Mouse (Mus musculus) CH12.LX (cell line): ENCODE data around the gene A430078G23Rik. TPM values are rescaled to one million over a fixed set of nuclear protein-coding genes. Genes with fewer than 3 reads are reported as not detected.
"Not testable (repeated sequence)": the region's sequence is repeated elsewhere in the genome, so short reads cannot be mapped to it uniquely, and the experiment has no call there.

Experiments used
- DNase-seq: peaks from one replicate; pipeline ENCODE4 v3.0.0-alpha.2; 2013; ENCODE audit errors: extremely low read depth
- H3K27ac ChIP-seq: 2 replicates; pipeline ENCODE4 v1.5.1; 2012; ENCODE audit warnings: low read depth, mild to moderate bottlenecking, control low read depth, moderate library complexity; ENCODE audit not compliant: insufficient read depth
- H3K27me3 ChIP-seq: replicated peaks from 2 replicates; pipeline ENCODE3; 2012; ENCODE audit warnings: inconsistent platforms
- H3K36me3 ChIP-seq, 2 experiments: replicated peaks in 1 of 2; 2 replicates each; pipeline versions ENCODE3 to v1.6.1; 2012; ENCODE audit warnings: inconsistent platforms in 1 of 2, low read length in 1 of 2, mild to moderate bottlenecking in 1 of 2, mixed read lengths in 1 of 2, moderate library complexity in 1 of 2; ENCODE audit not compliant: control insufficient read depth in 1 of 2, insufficient read depth in 1 of 2
- H3K4me1 ChIP-seq, 2 experiments: 2 replicates each; pipeline ENCODE4 v1.6.1; 2012; ENCODE audit warnings: inconsistent platforms in 1 of 2, moderate library complexity in 1 of 2; ENCODE audit not compliant: insufficient read depth in 2 of 2, control insufficient read depth in 1 of 2
- H3K4me2 ChIP-seq: 2 replicates; pipeline ENCODE4 v1.6.1; 2012; ENCODE audit warnings: low read depth, mild to moderate bottlenecking, control low read depth; ENCODE audit not compliant: poor library complexity, insufficient read depth, severe bottlenecking
- H3K4me3 ChIP-seq, 3 experiments: fragments of 150-350 bp in 1 of 3; sonication (generic) in 1 of 3; replicated peaks in 1 of 3; 2 replicates each; pipeline versions ENCODE3 to v1.5.1; 2011 to 2012; ENCODE audit warnings: low read depth in 2 of 3, low read length in 2 of 3, mild to moderate bottlenecking in 2 of 3, moderate library complexity in 2 of 3, control low read depth in 1 of 3, improper control_type of control experiment in 1 of 3, inconsistent platforms in 1 of 3, mixed read lengths in 1 of 3; ENCODE audit not compliant: poor library complexity in 1 of 3
- H3K79me2 ChIP-seq: replicated peaks from 2 replicates; pipeline ENCODE4 v1.6.1; 2012; ENCODE audit warnings: mild to moderate bottlenecking, moderate library complexity; ENCODE audit not compliant: control insufficient read depth, poor library complexity, insufficient read depth, severe bottlenecking; ENCODE audit errors: extremely low read depth
- H3K9ac ChIP-seq: 2 replicates; pipeline ENCODE4 v1.6.1; 2012; ENCODE audit warnings: low read depth, mild to moderate bottlenecking, control low read depth, moderate library complexity; ENCODE audit not compliant: insufficient read depth
- H3K9me3 ChIP-seq: replicated peaks from 2 replicates; pipeline ENCODE3; 2012; ENCODE audit warnings: low read length, inconsistent platforms, mixed read lengths
- BHLHE40 ChIP-seq: IDR thresholded peaks from 2 replicates; pipeline ENCODE4 v1.6.1; 2011; ENCODE audit warnings: mild to moderate bottlenecking, low read depth, low read length, improper control_type of control experiment
- ELF1 ChIP-seq: IDR thresholded peaks from 2 replicates; pipeline ENCODE4 v1.6.1; 2014; ENCODE audit warnings: low read depth, mild to moderate bottlenecking, inconsistent platforms, low read length, improper control_type of control experiment
- GABPA ChIP-seq: IDR thresholded peaks from 2 replicates; pipeline ENCODE4 v1.6.1; 2012; ENCODE audit warnings: low read depth, low read length, improper control_type of control experiment, inconsistent platforms; ENCODE audit not compliant: insufficient replicate concordance
- HCFC1 ChIP-seq: IDR thresholded peaks from 2 replicates; pipeline ENCODE4 v1.6.1; 2012; ENCODE audit warnings: low read depth, mild to moderate bottlenecking, inconsistent platforms, low read length, improper control_type of control experiment
- IRF4 ChIP-seq: IDR thresholded peaks from 2 replicates; pipeline ENCODE4 v1.6.1; 2014; ENCODE audit warnings: low read depth, mild to moderate bottlenecking, inconsistent platforms, low read length, improper control_type of control experiment
- JUND ChIP-seq: conservative IDR thresholded peaks from 2 replicates; pipeline ENCODE4 v1.6.1; 2011; ENCODE audit warnings: low read depth, low read length, improper control_type of control experiment
- MAFK ChIP-seq: IDR thresholded peaks from 2 replicates; pipeline ENCODE4 v1.6.1; 2011; ENCODE audit warnings: low read length, improper control_type of control experiment; ENCODE audit not compliant: insufficient replicate concordance
- MAX ChIP-seq: IDR thresholded peaks from 2 replicates; pipeline ENCODE4 v1.6.1; 2011; ENCODE audit warnings: low read length, improper control_type of control experiment
- MEF2A ChIP-seq: IDR thresholded peaks from 2 replicates; pipeline ENCODE4 v1.6.1; 2014; ENCODE audit warnings: low read depth, mild to moderate bottlenecking, inconsistent platforms, low read length, improper control_type of control experiment, borderline replicate concordance
- MXI1 ChIP-seq: IDR thresholded peaks from 2 replicates; pipeline ENCODE4 v1.6.1; 2011; ENCODE audit warnings: mild to moderate bottlenecking, low read depth, low read length, improper control_type of control experiment
- MYC ChIP-seq: IDR thresholded peaks from 2 replicates; pipeline ENCODE4 v1.6.1; 2011; ENCODE audit warnings: low read depth, mild to moderate bottlenecking, improper control_type of control experiment, low read length
- NELFE ChIP-seq: IDR thresholded peaks from 2 replicates; pipeline ENCODE4 v1.6.1; 2011; ENCODE audit warnings: low read depth, low read length, improper control_type of control experiment
- PAX5 ChIP-seq: IDR thresholded peaks from 2 replicates; pipeline ENCODE4 v1.6.1; 2012; ENCODE audit warnings: low read length, inconsistent platforms, mixed read lengths
- POLR2AphosphoS2 ChIP-seq: IDR thresholded peaks from 2 replicates; pipeline ENCODE4 v1.6.1; 2011; ENCODE audit warnings: low read depth, low read length, improper control_type of control experiment
- RAD21 ChIP-seq: IDR thresholded peaks from 2 replicates; pipeline ENCODE4 v1.6.1; 2011; ENCODE audit warnings: low read depth, mild to moderate bottlenecking, low read length, improper control_type of control experiment, moderate library complexity
- UBTF ChIP-seq: IDR thresholded peaks from 2 replicates; pipeline ENCODE4 v1.6.1; 2012; ENCODE audit warnings: low read depth, mild to moderate bottlenecking, inconsistent platforms, low read length, improper control_type of control experiment, moderate library complexity
- ZC3H11A ChIP-seq: IDR thresholded peaks from 2 replicates; pipeline ENCODE4 v1.6.1; 2012; ENCODE audit warnings: low read depth, mild to moderate bottlenecking, inconsistent platforms, low read length, improper control_type of control experiment
- ZKSCAN1 ChIP-seq: IDR thresholded peaks from 2 replicates; pipeline ENCODE4 v1.6.1; 2012; ENCODE audit warnings: low read depth, inconsistent platforms, low read length, improper control_type of control experiment, borderline replicate concordance
- ZMIZ1 ChIP-seq: IDR thresholded peaks from 2 replicates; pipeline ENCODE4 v1.6.1; 2012; ENCODE audit warnings: low read depth, mild to moderate bottlenecking, inconsistent platforms, low read length, improper control_type of control experiment
- dilution Hi-C: fragments of 300-500 bp; cut with MboI; formaldehyde crosslinking; loops from 2 replicates; pipeline ENCODE4 v1.14.3; 2020; ENCODE audit warnings: low sequenced_read_pairs; ENCODE audit not compliant: extremely low pct_unique_long_range_greater_than_20kb, extremely low pct_ligation_motif_present
- in situ Hi-C: fragments of 300-500 bp; cut with MboI; formaldehyde crosslinking; loops from 3 replicates; pipeline ENCODE4 v1.14.3; 2019; ENCODE audit warnings: low sequenced_read_pairs, low pct_ligation_motif_present, low pct_unique_long_range_greater_than_20kb, mixed read lengths
- polyA plus RNA-seq: library from polyadenylated mRNA; unstranded; fragments of >175 nt; gene quantifications from 2 replicates; pipeline ENCODE4 v1.2.1, GENCODE M21; 2012; ENCODE audit warnings: low read depth; ENCODE audit not compliant: insufficient read length
- total RNA-seq, 2 experiments: library from RNA; depleted of rRNA; stranded (reverse); fragments of 300-350 nt in 1 of 2; fragments of >200 nt in 1 of 2; gene quantifications; 2 replicates each; pipeline ENCODE4 v1.2.3; 2012 to 2014

Gene A430078G23Rik
- total and polyA plus RNA-seq, 3 experiments = not detected

GRCm38 (mm10) chr8:3313843-3314242, 39.4 kb upstream of the A430078G23Rik start:
- DNase-seq = no peak
- in situ Hi-C loops (no loop called here), dilution Hi-C loops (no loop called here)
- no peak for TF ChIP-seq POLR2AphosphoS2
- TF ChIP-seq JUND = no peak
- no peak for TF ChIP-seq MYC
- TF ChIP-seq ZC3H11A = no peak
- no peak for TF ChIP-seq UBTF
- no peak for TF ChIP-seq RAD21
- TF ChIP-seq HCFC1 = no peak
- Histone ChIP-seq H3K4me1 (peaks cover 0 to 7% of the 10 kb centered on the region in 2 experiments; a peak in 2 of 4 replicates), H3K27ac (no peak overlapping the region), H3K36me3 (no peaks in the 10 kb centered on the region), H3K79me2 (no peaks in the 10 kb centered on the region), H3K4me2 (no peak overlapping the region), H3K27me3 (no peaks in the 10 kb centered on the region), H3K4me3 (no peak overlapping the region), H3K9me3 (no peaks in the 10 kb centered on the region), H3K9ac (no peak overlapping the region)

GRCm38 (mm10) chr8:3314345-3314744, 38.9 kb upstream of the A430078G23Rik start:
- H3K4me1 ChIP-seq = peaks cover 0 to 7% of the 10 kb centered on the region in 2 experiments; a peak in 2 of 4 replicates
- H3K4me2 ChIP-seq = no peak overlapping the region
- in situ Hi-C loops = no loop called here
- dilution Hi-C loops = no loop called here
- H3K79me2 ChIP-seq = no peaks in the 10 kb centered on the region
- H3K9me3 ChIP-seq = no peaks in the 10 kb centered on the region
- H3K27ac ChIP-seq = no peak overlapping the region
- H3K27me3 ChIP-seq = no peaks in the 10 kb centered on the region
- H3K9ac ChIP-seq = no peak overlapping the region
- TF ChIP-seq MXI1 = no peak
- TF ChIP-seq NELFE = no peak
- TF ChIP-seq MAFK = no peak
- no peak for TF ChIP-seq ZMIZ1
- no peak for TF ChIP-seq ZC3H11A
- no peak for TF ChIP-seq UBTF
- no peak for TF ChIP-seq IRF4
- TF ChIP-seq ZKSCAN1 = no peak
- H3K4me3 ChIP-seq = no peak overlapping the region
- no peak for DNase-seq
- no peaks in the 10 kb centered on the region for H3K36me3 ChIP-seq

- H3K79me2 ChIP-seq = no peaks in the 10 kb centered on the region
- DNase-seq = no peak
These were observed 36.6 kb upstream of the A430078G23Rik start for GRCm38 (mm10) chr8:3316585-3316984.

GRCm38 (mm10) chr8:3319267-3319666, 33.9 kb upstream of the A430078G23Rik start:
- H3K4me2 ChIP-seq, H3K27ac ChIP-seq, H3K79me2 ChIP-seq, in situ Hi-C loops, H3K9me3 ChIP-seq, H3K4me3 ChIP-seq, H3K36me3 ChIP-seq, H3K9ac ChIP-seq, H3K4me1 ChIP-seq, dilution Hi-C loops, H3K27me3 ChIP-seq, DNase-seq: not testable (repeated sequence)

More at GRCm38 (mm10) chr8:3316585-3316984, 36.6 kb upstream of the A430078G23Rik start:
- Histone ChIP-seq H3K4me3 (no peak overlapping the region), H3K4me2 (no peak overlapping the region), H3K27me3 (no peaks in the 10 kb centered on the region), H3K9ac (no peak overlapping the region), H3K9me3 (no peaks in the 10 kb centered on the region), H3K27ac (no peak overlapping the region), H3K4me1 (peaks cover 0 to 11% of the 10 kb centered on the region in 2 experiments; a peak in 2 of 4 replicates), H3K36me3 (no peaks in the 10 kb centered on the region)
- dilution Hi-C loops = no loop called here
- in situ Hi-C loops = no loop called here
- TF ChIP-seq IRF4 = no peak
- no peak for TF ChIP-seq MEF2A
- TF ChIP-seq MXI1 = no peak
- TF ChIP-seq ZC3H11A = no peak
- no peak for TF ChIP-seq BHLHE40
- TF ChIP-seq MAX = no peak
- TF ChIP-seq PAX5 = no peak
- no peak for TF ChIP-seq GABPA
- no peak for TF ChIP-seq ELF1
- no peak for TF ChIP-seq ZKSCAN1
- no peak for TF ChIP-seq HCFC1
